Mouse (Mus musculus): Measurements from ENCODE around the gene Oprl1.

DNA sequence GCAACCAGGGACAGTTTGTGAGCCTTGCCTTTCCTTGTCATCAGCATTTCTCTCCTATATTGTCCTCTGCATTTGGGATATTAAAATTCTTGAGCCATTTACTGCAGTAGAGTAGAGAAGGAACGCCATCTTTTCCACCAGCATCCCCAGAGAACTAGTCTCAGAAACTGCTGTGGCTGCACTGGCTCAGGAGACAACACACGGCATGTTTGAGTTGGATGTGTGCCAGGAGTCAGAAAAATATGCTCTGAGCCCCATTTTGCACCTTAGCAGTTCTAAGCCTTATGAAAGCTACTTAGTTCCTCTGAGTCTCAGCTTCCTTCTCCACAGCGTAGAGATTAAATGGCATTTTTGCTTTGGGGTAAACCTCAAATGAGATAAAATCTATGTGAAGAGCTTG is 2.2 kb downstream of the Oprl1 start:
- TF ChIP-seq EP300 (IDR thresholded peaks at IDR 0.05; ENCODE audit: low read depth) (no peak), CTCF (IDR thresholded peaks at IDR 0.05; ENCODE audit: low read depth) (no peak)

Data from liver, embryonic 14.5 days (tissue).